Mouse (Mus musculus): ENCODE results near the gene Gm17660. TPM values are rescaled to one million over a fixed set of nuclear protein-coding genes. Genes with fewer than 3 reads are reported as not detected.

Gene Gm17660
- total and polyA plus RNA-seq, 2 experiments from 2014 or later: not detected

DNA sequence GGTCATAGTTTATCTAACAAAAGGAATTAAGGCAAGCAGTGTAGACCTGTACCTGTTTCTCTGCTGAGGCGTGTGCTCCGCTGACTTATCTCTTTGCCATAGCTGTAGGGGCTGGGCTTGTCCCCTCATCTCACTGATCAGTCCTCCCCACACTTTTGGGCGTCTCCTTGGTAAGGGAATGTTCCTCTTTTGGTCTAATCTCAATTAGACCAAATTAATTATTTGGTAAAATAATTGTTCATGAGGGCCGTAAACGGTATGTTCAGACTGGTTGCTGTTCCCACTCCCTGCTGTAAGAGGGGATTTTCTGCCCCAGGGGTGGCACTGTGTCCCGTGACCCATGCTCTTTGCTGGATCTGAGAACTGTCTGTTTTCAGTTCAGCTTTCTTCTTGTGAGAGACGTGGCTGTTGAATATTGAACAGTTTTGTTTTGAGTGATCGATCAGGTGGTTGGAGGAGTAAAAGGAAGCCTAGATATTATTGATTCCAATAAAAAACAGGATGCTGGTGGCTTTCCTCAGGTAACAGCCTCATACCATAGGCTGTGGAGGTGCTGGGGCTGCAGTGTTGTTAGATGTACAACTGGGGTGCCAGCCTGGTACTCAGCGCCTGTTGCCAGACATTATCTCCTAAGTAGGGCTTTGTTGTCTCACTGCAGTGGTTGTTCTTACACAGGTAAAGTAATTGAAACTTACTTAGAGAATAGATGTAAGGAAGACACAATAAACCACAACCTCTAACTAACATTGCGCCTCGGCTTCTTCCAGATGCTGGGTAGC is 14.4 kb downstream of the Gm17660 start:
- ATAC-seq (ENCODE audit: insufficient read depth, low read depth): no peak
- Histone ChIP-seq H3K4me2 (ENCODE audit: low read depth, low read length) (no peak overlapping the region), H3K9me3 (replicated peaks; ENCODE audit: control insufficient read depth, low read length) (no peaks in the 10 kb centered on the region), H3K36me3 (replicated peaks; ENCODE audit: control insufficient read depth, insufficient read depth, low read length) (peaks cover 68% of the 10 kb centered on the region), H3K9ac (replicated peaks; ENCODE audit: low read depth, low read length) (no peak overlapping the region), H3K27ac (ENCODE audit: low read depth) (no peak overlapping the region), H3K4me3 (ENCODE audit: low read depth, low read length) (no peak overlapping the region), H3K4me1 (ENCODE audit: control insufficient read depth, insufficient read depth) (no peaks in the 10 kb centered on the region), H3K27me3 (ENCODE audit: control insufficient read depth, insufficient read depth, low read length) (no peaks in the 10 kb centered on the region)
- TF ChIP-seq EP300 (IDR thresholded peaks at IDR 0.05; ENCODE audit: low read depth): no peak
- TF ChIP-seq CTCF (IDR thresholded peaks at IDR 0.05; ENCODE audit: low read depth): no peak
- WGBS: 91% methylated on average over 11 of the region's 11 CpGs
- no peak for DNase-seq (ENCODE audit: low spot score)

DNA sequence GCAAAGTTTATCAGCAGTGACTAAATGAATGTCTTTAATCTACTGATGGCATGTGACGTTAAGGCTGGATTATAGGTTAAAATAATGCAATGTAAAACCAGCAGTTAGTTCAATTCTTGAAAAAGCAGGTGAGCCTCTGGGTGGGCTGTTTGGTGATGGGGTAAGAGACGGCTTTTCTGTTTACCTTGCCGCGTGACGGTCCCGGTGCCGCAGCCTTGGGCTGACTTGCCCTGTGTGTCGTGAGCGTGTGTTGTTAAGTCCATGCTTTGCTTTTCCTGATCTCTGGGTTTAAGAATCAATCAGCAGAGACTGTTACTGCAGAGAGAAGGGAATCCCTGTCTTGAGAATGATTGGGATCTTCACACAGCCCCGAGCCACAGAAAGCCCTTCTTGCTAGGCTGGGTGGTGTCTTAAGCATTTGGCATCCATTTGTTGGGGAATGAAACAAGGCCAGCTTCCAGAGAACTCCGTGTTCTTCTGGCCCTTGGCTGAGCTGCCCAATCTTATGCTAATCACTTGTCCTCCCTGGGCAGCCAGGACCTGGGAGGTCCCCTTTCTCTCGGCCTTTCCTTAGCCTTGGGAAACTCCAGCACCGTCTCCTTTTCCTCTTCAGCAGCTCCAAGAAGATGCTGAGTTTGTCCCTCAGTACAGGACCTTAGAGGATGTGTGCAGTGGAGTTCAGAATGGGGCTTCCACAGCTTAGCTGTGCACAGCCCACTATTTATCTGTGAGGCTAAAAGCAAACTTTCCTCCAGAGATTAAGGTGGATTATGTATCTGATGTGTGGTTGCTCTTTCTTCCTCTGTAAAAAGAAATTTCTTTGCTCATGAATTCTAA is 15.3 kb downstream of the Gm17660 start:
- 85% methylated on average over 13 of the region's 13 CpGs for WGBS
- Histone ChIP-seq H3K36me3 (replicated peaks; ENCODE audit: control insufficient read depth, insufficient read depth, low read length) (peaks cover 68% of the 10 kb centered on the region), H3K4me2 (ENCODE audit: low read depth, low read length) (no peak overlapping the region), H3K27me3 (ENCODE audit: control insufficient read depth, insufficient read depth, low read length) (no peaks in the 10 kb centered on the region), H3K4me1 (ENCODE audit: control insufficient read depth, insufficient read depth) (no peaks in the 10 kb centered on the region), H3K9ac (replicated peaks; ENCODE audit: low read depth, low read length) (no peak overlapping the region), H3K27ac (ENCODE audit: low read depth) (no peak overlapping the region), H3K9me3 (replicated peaks; ENCODE audit: control insufficient read depth, low read length) (no peaks in the 10 kb centered on the region), H3K4me3 (ENCODE audit: low read depth, low read length) (no peak overlapping the region)
- no peak for DNase-seq (ENCODE audit: low spot score)
- TF ChIP-seq CTCF (IDR thresholded peaks at IDR 0.05; ENCODE audit: low read depth) (no peak), EP300 (IDR thresholded peaks at IDR 0.05; ENCODE audit: low read depth) (no peak)
- no peak for ATAC-seq (ENCODE audit: insufficient read depth, low read depth)

DNA sequence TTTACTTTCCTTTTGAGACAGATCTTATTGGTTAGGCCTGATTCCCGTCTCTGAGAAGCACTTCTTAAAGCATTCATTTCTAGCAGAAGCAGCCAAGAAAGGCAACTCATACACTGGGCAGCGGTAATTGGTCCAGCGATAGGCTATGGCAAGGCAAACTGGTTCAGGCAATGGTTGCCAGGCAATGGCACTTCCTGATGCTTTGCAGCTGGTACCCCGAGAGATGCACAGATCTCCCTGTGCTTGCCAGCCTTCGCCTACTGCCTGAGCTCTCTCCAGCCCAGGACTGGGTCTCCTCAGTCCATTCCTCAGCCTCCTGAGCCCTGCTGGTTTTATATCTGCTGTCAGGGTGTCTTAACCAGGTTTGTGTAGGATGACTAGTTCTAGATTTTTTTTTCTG is 17.0 kb downstream of the Gm17660 start:
- Histone ChIP-seq H3K9ac (replicated peaks; ENCODE audit: low read depth, low read length) (no peak overlapping the region), H3K36me3 (replicated peaks; ENCODE audit: control insufficient read depth, insufficient read depth, low read length) (peaks cover 73% of the 10 kb centered on the region), H3K4me3 (ENCODE audit: low read depth, low read length) (no peak overlapping the region), H3K4me1 (ENCODE audit: control insufficient read depth, insufficient read depth) (no peaks in the 10 kb centered on the region), H3K27me3 (ENCODE audit: control insufficient read depth, insufficient read depth, low read length) (no peaks in the 10 kb centered on the region), H3K9me3 (replicated peaks; ENCODE audit: control insufficient read depth, low read length) (no peaks in the 10 kb centered on the region), H3K27ac (ENCODE audit: low read depth) (no peak overlapping the region), H3K4me2 (ENCODE audit: low read depth, low read length) (no peak overlapping the region)
- ATAC-seq (ENCODE audit: insufficient read depth, low read depth) (no peak), DNase-seq (ENCODE audit: low spot score) (no peak)
- WGBS: 93% methylated on average over 5 of the region's 5 CpGs
- TF ChIP-seq CTCF (IDR thresholded peaks at IDR 0.05; ENCODE audit: low read depth): no peak
- TF ChIP-seq EP300 (IDR thresholded peaks at IDR 0.05; ENCODE audit: low read depth): no peak

- 87% methylated on average over 9 of the region's 9 CpGs for WGBS
- no peak overlapping the region for H3K4me2 ChIP-seq (ENCODE audit: low read depth, low read length)
- no peak overlapping the region for H3K9ac ChIP-seq (replicated peaks; ENCODE audit: low read depth, low read length)
- H3K27me3 ChIP-seq (ENCODE audit: control insufficient read depth, insufficient read depth, low read length): no peaks in the 10 kb centered on the region
- H3K27ac ChIP-seq (ENCODE audit: low read depth): no peak overlapping the region
- TF ChIP-seq CTCF (IDR thresholded peaks at IDR 0.05; ENCODE audit: low read depth): no peak
- H3K36me3 ChIP-seq (replicated peaks; ENCODE audit: control insufficient read depth, insufficient read depth, low read length): peaks cover 73% of the 10 kb centered on the region
- ATAC-seq (ENCODE audit: insufficient read depth, low read depth): no peak
- DNase-seq (ENCODE audit: low spot score): no peak
- H3K4me1 ChIP-seq (ENCODE audit: control insufficient read depth, insufficient read depth): no peaks in the 10 kb centered on the region
- no peak overlapping the region for H3K4me3 ChIP-seq (ENCODE audit: low read depth, low read length)
- H3K9me3 ChIP-seq (replicated peaks; ENCODE audit: control insufficient read depth, low read length): no peaks in the 10 kb centered on the region
These were observed 17.8 kb downstream of the Gm17660 start for GRCm38 (mm10) chr5:104059628-104060027.

GRCm38 (mm10) chr5:104058021-104058420 is 19.4 kb downstream of the Gm17660 start:
- H3K4me1 ChIP-seq (ENCODE audit: control insufficient read depth, insufficient read depth): no peaks in the 10 kb centered on the region
- H3K9ac ChIP-seq (replicated peaks; ENCODE audit: low read depth, low read length): no peak overlapping the region
- WGBS: 61% methylated on average over 15 of the region's 15 CpGs
- no peak for DNase-seq (ENCODE audit: low spot score)
- H3K4me3 ChIP-seq (ENCODE audit: low read depth, low read length): no peak overlapping the region
- ATAC-seq (ENCODE audit: insufficient read depth, low read depth): no peak
- H3K4me2 ChIP-seq (ENCODE audit: low read depth, low read length): no peak overlapping the region
- no peaks in the 10 kb centered on the region for H3K9me3 ChIP-seq (replicated peaks; ENCODE audit: control insufficient read depth, low read length)
- no peak for TF ChIP-seq EP300 (IDR thresholded peaks at IDR 0.05; ENCODE audit: low read depth)
- TF ChIP-seq CTCF (IDR thresholded peaks at IDR 0.05; ENCODE audit: low read depth): peak; percentile 55
- no peak overlapping the region for H3K27ac ChIP-seq (ENCODE audit: low read depth)
- no peaks in the 10 kb centered on the region for H3K27me3 ChIP-seq (ENCODE audit: control insufficient read depth, insufficient read depth, low read length)
- H3K36me3 ChIP-seq (replicated peaks; ENCODE audit: control insufficient read depth, insufficient read depth, low read length): peaks cover 69% of the 10 kb centered on the region

Data from heart, postnatal 0 days (tissue).